Mouse (Mus musculus) hindbrain, embryonic 10.5 days (tissue): ENCODE measurements at regions not wholly inside any gene's neighbourhood (a gene's known extent, or its start where the extent isn't known, plus 50 kb on each side); places are given as distances from the start of the nearest gene placed in this dataset.
"Not testable (repeated sequence)": the region's sequence is repeated elsewhere in the genome, so short reads cannot be mapped to it uniquely, and the experiment has no call there.

Experiments used
- DNase-seq: peaks from one replicate; pipeline ENCODE4 v3.0.0-alpha.2; 2017; ENCODE audit warnings: low spot score
- H3K27ac ChIP-seq: fragments of 300-500 bp; sonication (generic); 2 replicates; pipeline ENCODE4 v1.5.1; 2016; ENCODE audit warnings: mild to moderate bottlenecking, moderate library complexity
- H3K27me3 ChIP-seq: fragments of 300-500 bp; sonication (generic); 2 replicates; pipeline ENCODE4 v1.6.1; 2016; ENCODE audit warnings: mild to moderate bottlenecking; ENCODE audit not compliant: poor library complexity, insufficient read depth, severe bottlenecking
- H3K36me3 ChIP-seq: fragments of 300-500 bp; sonication (generic); 2 replicates; pipeline ENCODE4 v1.6.1; 2016; ENCODE audit warnings: mild to moderate bottlenecking, moderate library complexity
- H3K4me1 ChIP-seq: fragments of 300-500 bp; sonication (generic); replicated peaks from 2 replicates; pipeline ENCODE4 v1.6.1; 2016; ENCODE audit warnings: mild to moderate bottlenecking
- H3K4me3 ChIP-seq: fragments of 300-500 bp; sonication (generic); 2 replicates; pipeline ENCODE4 v1.5.1; 2016; ENCODE audit warnings: mild to moderate bottlenecking, moderate library complexity
- H3K9me3 ChIP-seq: fragments of 300-500 bp; sonication (generic); 2 replicates; pipeline ENCODE4 v1.6.1; 2016; ENCODE audit warnings: mild to moderate bottlenecking, moderate library complexity
- WGBS: fragments of 180-500 bp; shearing (Covaris S2); methylation state at CpG from one replicate; pipeline ENCODE4 v1.1.7; 2016; 5-methylcytosine and 5-hydroxymethylcytosine counted together

DNA sequence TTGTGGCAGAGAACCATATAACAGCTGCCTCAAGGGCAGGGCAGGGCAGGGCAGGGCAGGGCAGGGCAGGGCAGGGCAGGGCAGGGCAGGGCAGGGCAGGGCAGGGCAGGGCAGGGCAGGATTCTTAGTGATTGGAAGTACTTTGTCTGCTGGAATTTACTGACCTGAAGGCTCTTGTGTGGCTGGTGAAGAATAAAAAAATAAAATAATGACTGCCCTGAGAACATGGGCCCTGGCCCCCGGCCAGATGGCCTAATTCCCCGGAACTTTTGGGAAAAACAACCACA lies 169.3 kb downstream of the Qk start:
- H3K27ac ChIP-seq, H3K4me3 ChIP-seq, DNase-seq, H3K9me3 ChIP-seq, H3K27me3 ChIP-seq, H3K36me3 ChIP-seq: not testable (repeated sequence)
- WGBS, result 62% methylated on average over 2 of the region's 2 CpGs
- peaks cover 23% of the 10 kb centered on the region for H3K4me1 ChIP-seq

DNA sequence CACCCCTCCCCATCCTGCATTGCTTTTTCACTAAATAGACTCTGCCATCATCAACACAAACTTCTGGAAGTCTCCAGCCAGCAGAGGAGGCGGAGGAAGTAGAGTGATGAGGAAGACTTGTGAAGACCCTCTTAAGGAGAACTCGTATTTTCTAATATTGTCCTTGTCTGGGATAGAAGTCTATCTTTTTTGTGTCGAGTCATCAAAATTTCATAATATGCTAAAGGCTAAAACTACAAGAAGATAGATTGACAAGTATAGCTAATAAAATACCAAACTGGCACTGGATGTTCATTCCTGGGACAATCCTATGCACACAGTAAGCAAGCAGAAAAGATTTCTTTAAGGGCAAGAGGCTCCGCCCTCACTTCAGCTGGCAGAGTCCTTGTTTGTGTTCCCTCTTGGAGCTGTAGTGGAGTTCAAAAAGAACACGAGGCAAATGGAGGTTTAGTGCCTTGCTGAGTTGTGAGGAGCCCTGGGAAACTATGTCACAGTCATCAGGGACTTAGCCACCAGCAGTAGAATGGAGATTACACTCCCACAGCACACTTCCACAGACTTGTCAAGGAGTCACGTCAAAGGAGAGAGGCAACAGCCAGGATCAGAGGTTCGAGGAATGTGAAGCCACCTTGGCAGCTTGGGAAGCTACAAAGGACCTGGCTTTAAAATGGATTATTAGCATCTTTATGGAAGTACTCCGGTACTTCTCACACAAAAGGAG lies 169.8 kb downstream of the Qk start:
- WGBS, result 71% methylated on average over 8 of the region's 8 CpGs

DNA sequence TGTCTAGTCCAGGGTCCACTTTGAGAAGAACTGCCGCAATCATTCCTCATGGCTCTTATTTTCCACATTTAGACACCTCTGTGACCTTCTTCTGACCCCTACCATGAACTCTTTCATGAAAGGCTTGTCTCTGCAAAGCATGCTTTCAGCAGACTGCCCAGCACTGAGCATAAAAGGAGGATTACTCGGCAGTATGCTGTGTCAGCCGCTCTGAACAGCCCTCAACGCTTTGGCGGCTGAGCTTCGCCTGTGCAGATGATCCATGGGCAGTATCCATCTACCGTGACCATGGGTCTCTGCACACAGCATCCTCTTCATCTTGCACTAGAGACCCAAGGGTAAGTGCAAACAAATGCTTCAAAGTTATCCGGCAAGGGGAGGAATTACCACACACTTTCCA lies 172.5 kb downstream of the Qk start:
- Histone ChIP-seq H3K36me3 (no peaks in the 10 kb centered on the region), H3K9me3 (peaks cover 7% of the 10 kb centered on the region; the same call in 1 of the 2 replicates), H3K4me1 (peaks cover 23% of the 10 kb centered on the region), H3K4me3 (no peak overlapping the region), H3K27ac (peak overlapping the region; percentile 70), H3K27me3 (no peaks in the 10 kb centered on the region)
- 39% methylated on average over 8 of the region's 8 CpGs for WGBS
- no peak for DNase-seq

More for the DNA sequence above, 169.8 kb downstream of the Qk start:
- H3K36me3 ChIP-seq, result no peaks in the 10 kb centered on the region
- peaks cover 23% of the 10 kb centered on the region for H3K4me1 ChIP-seq
- 0 out of 2 replicates have a peak, but pooled peaks cover 5% of the 10 kb centered on the region for H3K9me3 ChIP-seq
- DNase-seq, result no peak
- H3K27ac ChIP-seq, result no peak overlapping the region
- no peak overlapping the region for H3K4me3 ChIP-seq
- H3K27me3 ChIP-seq, result no peaks in the 10 kb centered on the region

DNA sequence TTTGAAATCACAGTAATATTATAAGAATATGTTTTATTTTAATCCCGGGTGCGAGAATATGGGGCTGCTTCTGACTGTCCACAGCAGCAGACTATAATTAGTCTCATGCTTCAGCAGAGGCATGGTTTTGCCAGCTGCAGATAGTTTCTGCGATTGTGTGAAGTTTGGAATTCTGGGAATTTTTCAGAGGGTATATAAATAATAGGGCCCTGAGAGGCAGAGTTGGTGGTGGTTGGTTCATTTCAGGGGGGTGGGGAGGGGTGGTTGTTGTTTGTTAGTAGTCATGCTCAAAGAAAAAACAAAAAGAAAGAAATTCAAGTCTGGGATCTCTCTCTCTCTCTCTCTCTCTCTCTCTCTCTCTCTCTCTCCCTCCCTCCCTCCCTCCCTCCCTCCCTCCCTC lies 173.1 kb downstream of the Qk start:
- H3K4me3 ChIP-seq, result no peak overlapping the region
- DNase-seq, result no peak
- no peaks in the 10 kb centered on the region for H3K36me3 ChIP-seq
- peak overlapping the region; percentile 70; the same call in 1 of the 2 replicates for H3K27ac ChIP-seq
- H3K4me1 ChIP-seq, result peaks cover 23% of the 10 kb centered on the region
- no peaks in the 10 kb centered on the region for H3K27me3 ChIP-seq
- peaks cover 9% of the 10 kb centered on the region; the same call in 1 of the 2 replicates for H3K9me3 ChIP-seq
- WGBS, result 78% methylated on average over 3 of the region's 3 CpGs

DNA sequence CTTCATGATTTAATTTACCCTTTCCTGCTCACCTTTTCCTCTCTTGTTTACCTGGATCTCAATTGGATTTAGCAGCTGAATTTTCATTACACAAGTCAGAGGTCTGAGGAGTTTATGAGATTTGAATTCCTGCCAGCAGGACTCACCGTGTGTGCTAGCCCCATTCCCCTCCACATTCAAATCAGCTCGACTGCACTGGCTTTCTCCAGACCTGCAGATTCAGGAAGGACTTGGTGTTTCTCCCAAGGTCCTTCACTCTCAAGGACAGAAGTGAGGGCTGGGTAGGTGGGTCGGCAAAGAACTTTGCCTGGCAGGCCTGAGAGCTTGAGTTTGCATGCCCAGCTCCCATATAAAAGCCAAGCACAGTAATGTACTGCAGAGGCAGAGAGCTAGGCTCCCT lies 180.8 kb downstream of the Qk start:
- H3K4me3 ChIP-seq, result no peak overlapping the region
- WGBS, result 70% methylated on average over 3 of the region's 3 CpGs
- H3K27ac ChIP-seq, result no peak overlapping the region

DNA sequence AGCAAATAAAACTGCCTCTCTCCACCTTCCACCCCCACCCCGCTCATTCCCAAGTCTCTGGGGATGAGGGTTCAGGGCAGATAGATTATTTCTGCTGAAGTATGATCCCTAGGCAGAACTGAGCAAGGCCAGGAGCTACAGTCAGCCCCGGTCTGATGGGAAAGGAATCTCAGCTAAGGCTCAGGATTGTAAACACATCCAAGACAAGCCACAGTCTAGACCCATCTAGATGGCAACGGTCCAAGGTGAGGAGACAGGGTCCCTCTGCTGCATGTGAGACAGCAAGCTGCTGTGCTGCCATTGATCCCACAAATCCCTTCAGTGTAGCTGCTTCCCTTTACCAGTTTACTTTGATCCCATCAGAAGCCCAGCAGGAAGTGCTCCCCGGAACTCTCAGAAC lies 181.3 kb downstream of the Qk start:
- 82% methylated on average over 4 of the region's 4 CpGs for WGBS
- no peaks in the 10 kb centered on the region for H3K27me3 ChIP-seq
- peaks cover 4% of the 10 kb centered on the region for H3K4me1 ChIP-seq
- peak overlapping the region; percentile 16; the same call in 1 of the 2 replicates for H3K27ac ChIP-seq
- H3K36me3 ChIP-seq, result no peaks in the 10 kb centered on the region
- DNase-seq, result no peak
- H3K4me3 ChIP-seq, result no peak overlapping the region
- peaks cover 5% of the 10 kb centered on the region; the same call in 1 of the 2 replicates for H3K9me3 ChIP-seq

More for the DNA sequence above, 180.8 kb downstream of the Qk start:
- H3K27me3 ChIP-seq, result no peaks in the 10 kb centered on the region
- peaks cover 4% of the 10 kb centered on the region for H3K4me1 ChIP-seq
- no peak for DNase-seq
- peaks cover 5% of the 10 kb centered on the region; the same call in 1 of the 2 replicates for H3K9me3 ChIP-seq
- no peaks in the 10 kb centered on the region for H3K36me3 ChIP-seq

DNA sequence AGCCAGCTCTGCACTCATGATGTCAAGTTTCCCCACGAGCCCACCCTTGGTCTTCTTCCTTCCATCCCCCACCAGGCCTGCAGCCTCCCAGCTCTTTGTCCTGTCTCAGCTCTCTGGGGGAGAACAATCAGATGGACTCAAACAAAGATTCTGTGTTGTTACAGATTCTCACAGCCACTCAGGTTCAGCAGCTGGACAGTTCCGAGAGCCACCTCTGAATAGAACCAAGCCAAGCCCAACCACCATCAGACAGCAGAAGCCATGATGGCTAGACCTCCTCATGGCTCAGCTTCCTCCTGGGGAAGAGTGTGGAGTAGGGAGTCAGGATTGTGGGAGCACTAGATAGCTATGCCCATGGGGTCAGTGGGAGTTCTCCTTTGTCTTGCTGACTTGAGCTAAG lies 184.5 kb downstream of the Qk start:
- no peaks in the 10 kb centered on the region for H3K27me3 ChIP-seq
- no peaks in the 10 kb centered on the region for H3K9me3 ChIP-seq
- H3K36me3 ChIP-seq, result no peaks in the 10 kb centered on the region
- DNase-seq, result no peak
- 0 out of 2 replicates have a peak overlapping the region, but pooled peaks have one; percentile 12 for H3K27ac ChIP-seq
- peaks cover 4% of the 10 kb centered on the region for H3K4me1 ChIP-seq
- H3K4me3 ChIP-seq, result no peak overlapping the region
- 60% methylated on average over 2 of the region's 2 CpGs for WGBS

DNA sequence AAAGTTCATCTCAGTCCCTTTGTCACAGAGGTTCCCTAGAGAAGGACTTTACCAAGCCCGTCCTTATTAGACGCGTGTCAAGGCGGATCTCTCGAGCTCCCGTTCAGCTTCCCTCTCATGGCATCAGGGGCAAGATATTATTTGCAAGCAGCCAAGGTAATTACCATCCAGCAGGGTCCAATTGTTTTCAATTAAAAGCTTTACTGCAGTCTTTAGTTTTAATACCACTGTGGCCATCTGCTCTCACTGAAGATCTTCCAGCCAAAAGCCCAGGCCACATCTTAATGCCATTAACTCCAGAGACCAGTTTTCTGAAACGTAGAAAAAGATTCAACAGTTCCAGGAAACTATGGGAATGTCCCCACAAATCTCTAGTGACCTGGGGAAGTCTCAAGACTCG lies 191.1 kb downstream of the Qk start:
- H3K4me1 ChIP-seq, result peaks cover 10% of the 10 kb centered on the region
- 60% methylated on average over 8 of the region's 8 CpGs for WGBS
- no peak overlapping the region for H3K4me3 ChIP-seq
- no peak for DNase-seq
- H3K27ac ChIP-seq, result no peak overlapping the region
- H3K36me3 ChIP-seq, result no peaks in the 10 kb centered on the region
- no peaks in the 10 kb centered on the region for H3K9me3 ChIP-seq
- H3K27me3 ChIP-seq, result no peaks in the 10 kb centered on the region

DNA sequence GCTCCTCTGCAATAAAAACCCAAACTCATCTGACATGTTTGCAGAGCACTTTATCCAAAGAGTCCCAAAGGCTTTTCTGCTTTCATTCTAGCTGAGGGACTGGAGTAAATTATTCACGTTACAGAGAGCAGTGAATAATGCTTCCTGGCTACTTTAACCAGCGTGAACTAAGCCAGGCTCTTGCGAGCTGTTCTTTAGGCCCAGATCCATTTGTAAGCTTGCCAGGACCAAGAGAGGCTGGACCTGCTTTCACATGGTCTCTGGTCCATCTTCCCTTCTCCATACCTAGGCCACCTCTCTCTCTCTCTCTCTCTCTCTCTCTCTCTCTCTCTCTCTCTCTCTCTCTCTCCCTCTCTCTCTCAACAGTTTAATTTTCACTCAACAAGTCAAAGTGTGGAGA lies 197.2 kb downstream of the Qk start:
- no peaks in the 10 kb centered on the region; the same call in 1 of the 2 replicates for H3K4me1 ChIP-seq
- 77% methylated on average over 3 of the region's 3 CpGs for WGBS
- H3K27ac ChIP-seq, result no peak overlapping the region
- H3K9me3 ChIP-seq, result peaks cover 7% of the 10 kb centered on the region
- no peaks in the 10 kb centered on the region for H3K27me3 ChIP-seq
- H3K36me3 ChIP-seq, result no peaks in the 10 kb centered on the region
- DNase-seq, result no peak
- H3K4me3 ChIP-seq, result no peak overlapping the region

DNA sequence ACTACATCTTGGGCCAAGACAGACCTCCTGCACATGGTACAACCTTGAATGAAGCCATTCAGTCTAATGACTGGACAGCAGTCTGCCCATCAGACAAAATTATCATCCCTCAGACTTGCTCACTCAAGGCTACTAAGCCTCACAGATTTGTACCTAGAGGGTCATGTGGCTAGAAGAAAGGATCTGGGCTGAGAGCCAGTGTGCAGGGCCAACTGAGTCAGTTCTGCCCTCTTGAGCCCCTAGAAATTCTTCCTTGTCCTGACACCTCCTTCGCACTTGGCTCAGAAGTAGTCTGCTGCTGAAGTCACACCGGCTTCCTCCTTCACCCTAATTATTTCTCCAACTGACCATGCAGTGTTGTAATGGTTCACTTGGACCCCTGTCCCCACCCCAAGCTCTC lies 207.5 kb downstream of the Qk start:
- Histone ChIP-seq H3K27me3 (no peaks in the 10 kb centered on the region), H3K9me3 (0 out of 2 replicates have a peak, but pooled peaks cover 5% of the 10 kb centered on the region), H3K4me1 (peaks cover 30% of the 10 kb centered on the region), H3K4me3 (no peak overlapping the region), H3K36me3 (no peaks in the 10 kb centered on the region), H3K27ac (peak overlapping the region; percentile 56; the same call in 1 of the 2 replicates)
- WGBS, result 100% methylated on average over 2 of the region's 2 CpGs
- DNase-seq, result no peak

DNA sequence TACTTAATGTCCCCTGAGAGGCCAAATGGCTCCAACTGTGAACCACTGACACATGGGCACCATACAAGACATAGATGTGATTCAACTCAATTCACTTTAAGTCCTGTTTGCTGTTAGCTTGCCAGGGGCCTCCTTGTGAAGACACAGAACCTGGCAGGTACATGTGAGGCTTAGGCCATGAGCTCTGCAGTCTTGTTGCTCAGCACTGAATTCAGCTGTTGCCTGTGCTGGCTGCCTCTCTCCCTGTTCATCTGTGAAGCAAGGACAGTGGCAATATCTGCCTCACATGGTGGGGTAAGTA lies 209.3 kb downstream of the Qk start:
- H3K27me3 ChIP-seq, result no peaks in the 10 kb centered on the region
- H3K4me3 ChIP-seq, result no peak overlapping the region
- no peaks in the 10 kb centered on the region for H3K36me3 ChIP-seq
- DNase-seq, result peak; percentile 40
- H3K9me3 ChIP-seq, result no peaks in the 10 kb centered on the region
- peaks cover 32% of the 10 kb centered on the region for H3K4me1 ChIP-seq
- H3K27ac ChIP-seq, result peak overlapping the region; percentile 82

DNA sequence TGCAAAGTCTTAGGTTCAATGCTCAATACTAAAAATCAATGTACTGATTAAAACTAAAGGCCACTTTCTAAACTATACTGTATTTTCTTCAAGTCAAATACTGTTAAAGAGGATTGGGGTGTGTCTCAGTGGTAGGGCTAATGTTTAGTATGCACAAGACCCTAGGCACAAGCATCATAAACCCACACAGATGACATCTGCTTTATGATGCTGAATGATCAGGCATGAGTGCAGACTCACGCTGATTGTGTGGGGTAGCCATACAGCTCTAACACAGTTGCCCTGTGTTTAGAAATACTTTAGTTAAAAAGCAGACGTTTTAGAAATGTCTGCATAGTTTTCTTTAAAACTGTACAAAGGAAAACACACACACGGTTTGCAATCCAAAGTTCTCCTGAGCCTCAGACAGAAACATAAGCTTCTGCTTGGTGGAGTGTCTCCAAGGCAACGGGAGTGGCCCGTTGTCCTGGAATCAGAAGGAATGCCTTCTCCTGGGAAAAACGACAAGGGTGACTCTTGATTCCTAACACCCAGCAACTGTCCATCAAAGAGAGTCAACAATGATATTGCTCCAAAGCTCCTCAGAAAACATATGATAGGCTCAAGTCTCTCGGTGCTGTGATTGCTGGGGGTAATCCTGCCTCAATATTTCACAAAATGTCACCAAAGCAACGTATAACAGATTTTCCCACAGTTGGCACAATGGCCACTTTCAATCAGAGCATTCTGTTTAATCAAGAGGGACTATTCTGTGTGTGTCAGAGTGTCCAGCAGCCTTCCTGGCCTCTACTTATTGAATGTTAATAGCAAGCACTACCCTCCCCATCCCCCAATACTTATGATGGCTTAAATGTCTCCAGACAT lies 209.9 kb downstream of the Qk start:
- Histone ChIP-seq H3K9me3 (no peaks in the 10 kb centered on the region), H3K4me3 (no peak overlapping the region), H3K36me3 (no peaks in the 10 kb centered on the region), H3K27ac (peak overlapping the region; percentile 82), H3K4me1 (peaks cover 34% of the 10 kb centered on the region), H3K27me3 (no peaks in the 10 kb centered on the region)
- WGBS, result 29% methylated on average over 8 of the region's 8 CpGs
- peak; percentile 71 for DNase-seq

DNA sequence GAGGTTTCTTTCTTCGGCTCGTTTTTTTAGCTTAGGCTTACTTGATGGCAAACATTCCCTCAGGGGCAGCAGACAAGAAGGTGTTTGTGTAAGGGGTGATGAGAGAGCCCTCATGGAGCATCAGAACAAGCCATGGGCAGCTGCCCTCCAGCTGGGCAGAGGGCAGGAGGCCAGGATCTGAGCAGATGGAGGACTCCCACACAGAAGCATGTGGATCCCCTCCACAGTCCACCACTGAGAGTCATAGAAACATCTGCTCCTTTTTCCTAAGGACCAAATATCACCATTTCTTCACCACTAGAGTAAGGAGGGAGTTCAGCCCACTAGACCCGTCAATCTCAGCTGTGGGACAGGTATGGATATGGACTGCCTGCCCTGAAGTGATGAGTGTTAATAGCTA lies 214.4 kb downstream of the Qk start:
- H3K27ac ChIP-seq, result no peak overlapping the region
- WGBS, result 66% methylated on average over 3 of the region's 3 CpGs

More for the DNA sequence above, 214.4 kb downstream of the Qk start:
- H3K27me3 ChIP-seq, result no peaks in the 10 kb centered on the region
- H3K4me1 ChIP-seq, result peaks cover 21% of the 10 kb centered on the region
- no peaks in the 10 kb centered on the region for H3K36me3 ChIP-seq
- peak; percentile 10 for DNase-seq
- no peak overlapping the region for H3K4me3 ChIP-seq
- H3K9me3 ChIP-seq, result no peaks in the 10 kb centered on the region
